18 mouse cellular contexts compared by ENCODE assay signal in genomic region chr1:179072935-179073654, GRCm38 (mm10).
DNase-seq lines count a peak whose midpoint lies in the region; ATAC-seq and TF ChIP-seq lines count a peak whose summit lies in the region.
"Had no signal": no experiment of that assay in that cellular context is flagged by ENCODE, and none has a peak within 500 bp of the region (broad histone marks: within the 10 kb centered on the region; RNA-seq: fewer than 3 reads in every experiment).

No protein-coding gene starts in this region.

- no peak for DNase-seq in kidney, postnatal 0 days (ENCODE audit: low spot score)
- no peak for DNase-seq in kidney, postnatal 14 days
- peak; percentile 10 for DNase-seq in Muller cell, postnatal 12 days (ENCODE audit: inconsistent ontology term)
- DNase-seq in splenic B cell, adult 2 months (ENCODE audit: low read depth, low spot score) = peak; percentile 13
- DNase-seq in urinary bladder, adult 2 months (ENCODE audit: low spot score) = no peak
- DNase-seq in spleen, postnatal 4 days (ENCODE audit: low spot score in 2 of 2) = no peak
- DNase-seq: adrenal gland, postnatal 36 days; heart, postnatal 10 days; thymus, adult 18-20 months had no signal

- H3K36me3 ChIP-seq in kidney, postnatal 0 days (ENCODE audit: insufficient read depth, low read length) = no peaks in the 10 kb centered on the region
- no peaks in the 10 kb centered on the region for H3K36me3 ChIP-seq in splenic B cell, adult 2 months (ENCODE audit: control insufficient read depth, insufficient read depth, low read length, poor library complexity, severe bottlenecking)
- H3K36me3 ChIP-seq: intestine, embryonic 15.5 days; kidney, embryonic 15.5 days; limb, embryonic 12.5 days; neural tube, embryonic 12.5 days had no signal

- no peak overlapping the region for H3K9ac ChIP-seq in kidney, postnatal 0 days (ENCODE audit: low read depth, low read length)
- H3K9ac ChIP-seq: hindbrain, embryonic 14.5 days; intestine, embryonic 15.5 days; kidney, embryonic 15.5 days; limb, embryonic 12.5 days; liver, embryonic 14.5 days; neural tube, embryonic 12.5 days had no signal

- no peak overlapping the region for H3K4me3 ChIP-seq in kidney, postnatal 0 days (replicated peaks; ENCODE audit: low read depth, low read length)
- H3K4me3 ChIP-seq: intestine, embryonic 15.5 days; kidney, embryonic 15.5 days; limb, embryonic 12.5 days; neural tube, embryonic 12.5 days had no signal

- no peaks in the 10 kb centered on the region for H3K9me3 ChIP-seq in kidney, postnatal 0 days (replicated peaks; ENCODE audit: low read length)
- H3K9me3 ChIP-seq: intestine, embryonic 15.5 days; kidney, embryonic 15.5 days; limb, embryonic 12.5 days; neural tube, embryonic 12.5 days had no signal

- ATAC-seq in kidney, postnatal 0 days (replicated peaks; ENCODE audit: low FRiP score, low read depth) = no peak
- peak; percentile 94 for ATAC-seq in common myeloid progenitor, adult 5-6 weeks (replicated peaks; ENCODE audit: low read depth, poor library complexity, severe bottlenecking)
- ATAC-seq: activated CD4-positive, CD25-positive, alpha-beta regulatory T cell, adult 4 months; CD4-positive, CD25-positive, alpha-beta regulatory T cell, adult 4 months; intestine, embryonic 15.5 days had no signal

- H3K27ac ChIP-seq in kidney, postnatal 0 days = no peak overlapping the region
- H3K27ac ChIP-seq: hindbrain, embryonic 14.5 days; intestine, embryonic 15.5 days; kidney, embryonic 15.5 days; limb, embryonic 12.5 days; liver, embryonic 14.5 days; neural tube, embryonic 12.5 days had no signal

- no peaks in the 10 kb centered on the region for H3K27me3 ChIP-seq in kidney, postnatal 0 days (ENCODE audit: insufficient read depth, low read length)
- H3K27me3 ChIP-seq in splenic B cell, adult 2 months (ENCODE audit: control insufficient read depth, insufficient read depth, low read length, poor library complexity, severe bottlenecking) = no peaks in the 10 kb centered on the region
- H3K27me3 ChIP-seq: intestine, embryonic 15.5 days; kidney, embryonic 15.5 days; limb, embryonic 12.5 days had no signal

- 58% methylated on average over 11 of the region's 11 CpGs for WGBS in kidney, postnatal 0 days

- peak; percentile 23; the same call in 1 of the 2 replicates for TF ChIP-seq CTCF in kidney, postnatal 0 days (IDR thresholded peaks at IDR 0.05; ENCODE audit: low read depth)

- no peaks in the 10 kb centered on the region for H3K4me1 ChIP-seq in kidney, postnatal 0 days (replicated peaks; ENCODE audit: insufficient read depth, low read length)
- H3K4me1 ChIP-seq: intestine, embryonic 15.5 days had no signal

- H3K4me2 ChIP-seq in kidney, postnatal 0 days (ENCODE audit: low read length) = no peak overlapping the region
- H3K4me2 ChIP-seq: hindbrain, embryonic 14.5 days; intestine, embryonic 15.5 days; kidney, embryonic 15.5 days; limb, embryonic 12.5 days; neural tube, embryonic 12.5 days had no signal

Comparison
In these comparisons a context has a peak if more than half of its experiments do, and no peak if none do; other contexts are left out.
1. DNase-seq: peak in Muller cell, postnatal 12 days (single experiment) and splenic B cell, adult 2 months (single experiment); none in kidney, postnatal 0 days (single experiment), kidney, postnatal 14 days (single experiment), urinary bladder, adult 2 months (single experiment) and spleen, postnatal 4 days (0 of 2).